Mouse (Mus musculus) T-helper 2 cell (primary cell): Measurements from ENCODE around the gene Rpl27a.

ENCODE experiments used
- in situ Hi-C: fragments of 300-600 bp; cut with MboI, MseI; formaldehyde crosslinking; loops from one replicate; pipeline ENCODE4 v1.15.1; 2025; ENCODE audit warnings: high pct_unique_total_duplicates

The Rpl27a gene

DNA sequence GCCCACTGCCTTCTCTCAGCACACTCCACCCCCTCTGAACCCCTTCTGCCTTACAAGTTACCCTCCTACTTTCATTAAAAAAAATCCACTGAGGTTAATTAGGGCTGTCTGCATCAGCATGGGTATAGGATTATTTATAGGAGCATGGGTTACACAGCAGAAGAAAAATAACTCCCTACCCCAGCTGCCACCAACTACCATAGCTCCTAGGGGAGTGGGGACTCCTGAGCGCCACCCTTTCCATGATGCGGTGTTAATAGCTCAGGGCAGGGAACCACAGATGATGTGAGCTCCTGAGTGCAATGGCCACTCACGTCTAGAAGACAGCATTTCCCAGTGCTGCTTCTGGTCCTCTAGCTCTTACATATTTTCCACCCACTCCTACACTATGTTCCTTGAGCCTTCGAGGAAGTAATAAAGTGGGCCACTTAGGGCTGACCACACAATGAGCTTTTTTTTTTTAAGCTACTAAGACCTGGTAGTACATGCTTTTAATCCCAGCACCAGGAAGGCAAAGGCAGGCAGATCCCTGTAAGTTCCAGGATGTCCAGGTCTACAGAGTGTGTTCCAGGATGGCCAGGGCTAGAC, 44.9 kb downstream of the Rpl27a start:
- in situ Hi-C loops = no loop called here

DNA sequence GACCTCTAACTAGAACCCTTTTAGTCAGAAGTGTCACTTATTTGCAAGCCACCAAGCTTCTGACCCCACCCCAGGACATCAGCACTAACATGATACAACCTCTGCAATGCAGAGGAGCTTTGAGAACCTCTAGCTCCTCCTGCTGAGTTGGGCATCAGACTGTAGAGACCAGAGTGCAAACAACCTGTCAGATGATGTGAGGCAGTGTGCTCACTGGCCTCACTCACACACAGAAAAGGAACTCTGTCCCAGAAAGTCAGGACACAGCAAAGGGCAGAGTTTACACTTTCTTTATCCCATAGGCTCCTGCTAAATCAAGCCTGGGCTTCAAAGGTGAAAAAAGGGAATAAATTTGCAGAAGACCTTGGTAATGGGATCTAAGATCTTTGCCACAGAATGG, 47.4 kb downstream of the Rpl27a start:
- in situ Hi-C loops = no loop called here

DNA sequence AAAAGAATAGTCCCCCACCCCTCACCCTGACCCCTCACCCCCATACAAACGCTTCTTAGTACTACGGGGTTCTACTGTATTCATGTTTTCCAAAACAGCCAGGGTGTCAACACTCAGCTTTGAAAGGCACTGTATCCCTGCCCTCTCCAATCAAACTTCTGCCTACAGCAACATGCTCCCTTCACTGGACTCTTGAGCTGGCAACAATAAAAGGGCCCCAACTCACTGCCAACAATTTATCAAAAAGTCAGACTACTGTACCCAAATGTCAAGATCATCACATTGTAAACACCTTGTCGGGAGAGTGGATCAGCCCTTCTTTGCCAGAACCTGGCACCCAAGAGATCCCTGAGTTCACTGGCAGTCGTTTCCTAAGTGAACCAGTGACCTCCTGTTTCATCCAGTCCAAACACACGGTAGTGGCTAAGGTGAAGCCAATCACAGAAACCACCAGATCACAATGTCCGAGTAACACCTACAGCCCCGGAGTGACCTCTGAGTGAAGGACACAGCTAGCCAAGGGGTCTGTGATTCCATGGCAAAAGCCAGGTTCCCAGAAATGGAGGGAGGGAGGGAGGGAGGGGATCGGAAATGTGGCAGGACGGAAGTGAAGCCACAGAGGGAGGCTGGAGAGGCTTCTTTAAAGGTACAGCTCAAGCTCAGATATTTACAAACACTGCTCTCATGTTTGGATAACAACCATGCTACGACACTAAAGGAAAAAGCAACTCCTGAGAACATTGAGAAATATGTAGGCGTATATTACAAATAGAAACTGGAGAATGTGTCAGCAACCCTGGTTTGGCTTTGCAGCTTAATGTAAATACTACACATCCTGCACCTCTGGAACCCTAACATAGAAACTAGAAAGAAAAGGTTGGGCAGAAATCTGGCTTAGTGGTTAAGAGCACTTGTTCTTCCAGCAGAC, 48.2 kb downstream of the Rpl27a start:
- in situ Hi-C loops = no loop called here

DNA sequence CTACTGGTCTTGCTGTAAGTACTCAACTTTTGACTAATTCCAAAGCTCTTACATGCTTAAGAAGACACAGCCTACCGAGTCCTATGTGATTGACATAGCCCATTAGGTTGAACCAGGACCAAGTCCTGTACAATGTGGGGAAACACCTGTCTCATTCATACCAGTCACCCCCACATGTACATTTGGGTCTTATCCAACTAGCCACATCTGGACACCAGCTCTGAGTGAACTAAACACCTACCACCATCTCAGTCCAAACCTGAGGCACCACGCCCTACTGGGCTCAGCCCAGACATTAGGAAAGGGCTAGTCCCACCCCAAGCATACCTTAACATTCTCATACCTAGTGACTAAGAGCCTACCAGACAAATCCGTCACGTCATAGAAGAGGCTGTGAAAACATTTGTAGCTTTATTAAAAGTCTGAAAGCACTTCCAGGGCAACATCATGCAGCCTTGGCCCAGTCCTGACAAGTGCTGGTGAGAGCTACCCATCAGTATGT, 49.5 kb downstream of the Rpl27a start:
- in situ Hi-C loops = no loop called here
